Mouse (Mus musculus) liver, adult 2 months (tissue): Measurements from ENCODE around the gene Sf1. TPM values are rescaled to one million over a fixed set of nuclear protein-coding genes. Genes with fewer than 3 reads are reported as not detected.

Source experiments
- DNase-seq: peaks from one replicate; pipeline ENCODE4 v3.0.0-alpha.2; 2011; ENCODE audit warnings: low read depth, low spot score; ENCODE audit errors: extremely low read depth
- H3K27ac ChIP-seq: fragments of 200-500 bp; replicated peaks from 2 replicates; pipeline ENCODE4 v1.5.1; 2012; ENCODE audit warnings: low read depth, mild to moderate bottlenecking, control low read depth, inconsistent platforms, low read length; ENCODE audit not compliant: insufficient read depth
- H3K27me3 ChIP-seq: fragments of 200-500 bp; 2 replicates; pipeline ENCODE4 v1.6.1; 2012; ENCODE audit warnings: mild to moderate bottlenecking, moderate library complexity, low read length, inconsistent platforms; ENCODE audit not compliant: control insufficient read depth, insufficient read depth
- H3K36me3 ChIP-seq: fragments of 200-500 bp; 2 replicates; pipeline ENCODE4 v1.6.1; 2012; ENCODE audit warnings: low read length, inconsistent platforms; ENCODE audit not compliant: control insufficient read depth, insufficient read depth
- H3K4me1 ChIP-seq: fragments of 200-500 bp; 2 replicates; pipeline ENCODE4 v1.6.1; 2011; ENCODE audit warnings: low read length; ENCODE audit not compliant: control insufficient read depth, insufficient read depth
- H3K4me3 ChIP-seq: fragments of 200-500 bp; 2 replicates; pipeline ENCODE4 v1.5.1; 2011; ENCODE audit warnings: low read depth, mild to moderate bottlenecking, control low read depth, low read length, moderate library complexity; ENCODE audit not compliant: insufficient read depth
- H3K79me2 ChIP-seq: fragments of 200-500 bp; 2 replicates; pipeline ENCODE4 v1.6.1; 2012; ENCODE audit warnings: inconsistent platforms, mild to moderate bottlenecking, low read length, moderate library complexity; ENCODE audit not compliant: control insufficient read depth, insufficient read depth
- H3K9ac ChIP-seq: fragments of 200-500 bp; 2 replicates; pipeline ENCODE4 v1.6.1; 2012; ENCODE audit warnings: low read depth, mild to moderate bottlenecking, control low read depth, inconsistent platforms, low read length
- CTCF ChIP-seq: fragments of 200-500 bp; IDR thresholded peaks from 2 replicates; pipeline ENCODE4 v1.5.1; 2011; ENCODE audit warnings: low read depth, low read length, control low read depth
- POLR2A ChIP-seq: fragments of 200-500 bp; IDR thresholded peaks from 2 replicates; pipeline ENCODE4 v1.6.1; 2011; ENCODE audit warnings: low read length, control low read depth; ENCODE audit not compliant: insufficient read depth; ENCODE audit errors: extremely low read depth
- WGBS: fragments of 180-500 bp; shearing (Covaris S2); methylation state at CpG from one replicate; pipeline ENCODE4 v1.1.7; 2018; 5-methylcytosine and 5-hydroxymethylcytosine counted together
- polyA plus RNA-seq: library from polyadenylated mRNA; depleted of rRNA; stranded (reverse); fragments of >200 nt; gene quantifications from 2 replicates; pipeline ENCODE4 v1.2.3, GENCODE M21; 2012
- total RNA-seq: library from RNA; depleted of rRNA; stranded (reverse); fragments of >200 nt; gene quantifications from 2 replicates; pipeline ENCODE4 v1.2.3, GENCODE M21; 2014

Sf1 gene
- total and polyA plus RNA-seq, 2 experiments = 28.5 to 62.8 TPM

DNA sequence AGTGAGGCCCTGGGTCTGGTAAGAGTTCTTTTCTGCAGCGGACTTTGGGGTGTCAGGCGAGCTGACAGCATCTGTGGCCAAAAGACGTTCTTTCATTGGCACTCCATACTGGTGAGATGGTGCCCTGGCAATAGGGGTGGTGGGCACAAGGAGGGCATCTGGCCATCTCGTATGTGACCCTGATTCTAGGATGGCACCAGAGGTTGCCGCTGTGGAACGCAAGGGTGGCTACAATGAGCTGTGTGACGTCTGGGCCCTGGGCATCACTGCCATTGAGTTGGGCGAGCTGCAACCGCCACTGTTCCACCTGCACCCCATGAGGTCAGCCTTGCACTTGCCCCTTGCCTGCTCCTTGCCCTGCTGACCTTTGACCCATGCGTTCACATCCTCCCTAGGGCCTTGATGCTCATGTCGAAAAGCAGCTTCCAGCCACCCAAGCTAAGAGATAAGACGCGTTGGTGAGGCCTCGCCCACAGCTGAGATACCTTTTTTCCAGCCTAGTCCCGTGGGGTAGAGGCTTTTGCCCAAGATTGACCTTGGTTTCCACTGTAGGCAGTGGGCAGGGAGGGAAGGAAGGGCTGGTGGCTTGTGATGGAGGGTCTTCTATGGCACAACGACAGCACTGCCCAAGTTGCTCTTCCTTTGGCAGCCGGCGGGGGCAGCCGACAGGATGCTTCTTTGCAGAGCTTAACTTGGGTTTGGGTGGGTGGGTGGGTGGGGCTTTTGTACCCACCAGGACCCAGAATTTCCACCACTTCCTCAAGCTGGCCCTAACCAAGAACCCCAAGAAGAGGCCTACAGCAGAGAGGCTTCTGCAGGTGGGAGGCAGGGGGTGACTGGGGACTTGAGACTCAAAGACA lies 20.2 kb upstream of the Sf1 start:
- no peak for DNase-seq
- H3K9ac ChIP-seq = no peak overlapping the region
- TF ChIP-seq CTCF (no peak; the same call in 1 of the 2 replicates), POLR2A (no peak)
- H3K79me2 ChIP-seq = no peaks in the 10 kb centered on the region
- no peak overlapping the region for H3K27ac ChIP-seq
- peaks cover 2% of the 10 kb centered on the region; the same call in 1 of the 2 replicates for H3K4me1 ChIP-seq
- WGBS = 87% methylated on average over 19 of the region's 19 CpGs
- H3K27me3 ChIP-seq = no peaks in the 10 kb centered on the region
- no peak overlapping the region for H3K4me3 ChIP-seq
- H3K36me3 ChIP-seq = peaks cover 2% of the 10 kb centered on the region; the same call in 1 of the 2 replicates

DNA sequence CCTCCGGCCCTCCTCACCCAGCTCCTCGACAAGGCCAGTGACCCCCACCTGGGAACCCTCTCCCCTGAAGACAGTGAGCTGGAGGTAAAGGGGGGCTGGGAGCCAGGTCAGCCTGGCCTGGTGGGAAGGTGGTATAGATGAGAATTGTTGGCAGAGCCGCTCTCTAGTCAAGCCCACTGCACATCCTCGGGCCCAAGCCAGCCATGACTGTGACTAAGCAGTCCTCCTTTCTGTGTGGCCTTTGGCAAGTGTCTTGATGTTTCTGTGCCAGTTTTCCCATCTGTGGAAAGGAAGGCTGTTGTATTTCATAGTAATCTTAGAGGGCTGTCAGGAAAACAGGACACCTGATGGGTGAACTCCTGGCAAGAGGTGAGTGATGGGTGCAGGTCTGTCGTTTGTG lies 19.5 kb upstream of the Sf1 start:
- H3K9ac ChIP-seq = no peak overlapping the region
- no peak overlapping the region for H3K27ac ChIP-seq
- WGBS = 89% methylated on average over 5 of the region's 5 CpGs
- no peak for DNase-seq
- H3K4me1 ChIP-seq = peaks cover 2% of the 10 kb centered on the region; the same call in 1 of the 2 replicates
- H3K4me3 ChIP-seq = no peak overlapping the region
- no peaks in the 10 kb centered on the region for H3K27me3 ChIP-seq
- no peaks in the 10 kb centered on the region for H3K79me2 ChIP-seq
- TF ChIP-seq CTCF (no peak), POLR2A (no peak)
- no peaks in the 10 kb centered on the region for H3K36me3 ChIP-seq

DNA sequence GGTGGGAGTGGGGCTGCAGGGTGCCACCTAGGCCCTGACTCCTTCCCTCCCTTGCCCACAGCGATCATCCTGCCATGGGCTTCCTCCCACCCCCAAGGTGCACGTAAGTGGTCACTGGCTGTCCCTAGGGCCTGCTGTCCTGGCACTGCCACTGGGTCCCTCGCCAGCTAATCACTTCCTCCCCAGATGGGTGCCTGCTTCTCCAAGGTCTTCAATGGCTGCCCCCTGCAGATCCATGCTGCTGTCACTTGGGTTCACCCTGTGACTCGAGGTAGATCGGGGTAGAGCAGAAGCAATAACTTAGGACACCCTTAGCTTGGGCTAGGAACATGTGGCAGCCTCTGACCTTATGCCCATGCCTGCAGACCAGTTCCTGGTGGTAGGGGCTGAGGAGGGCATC lies 17.5 kb upstream of the Sf1 start:
- H3K36me3 ChIP-seq = no peaks in the 10 kb centered on the region
- H3K4me3 ChIP-seq = no peak overlapping the region
- H3K9ac ChIP-seq = no peak overlapping the region
- WGBS = 85% methylated on average over 5 of the region's 5 CpGs
- DNase-seq = no peak
- H3K4me1 ChIP-seq = peaks cover 2% of the 10 kb centered on the region; the same call in 1 of the 2 replicates
- H3K79me2 ChIP-seq = no peaks in the 10 kb centered on the region
- H3K27ac ChIP-seq = no peak overlapping the region
- no peaks in the 10 kb centered on the region for H3K27me3 ChIP-seq
- TF ChIP-seq POLR2A (no peak), CTCF (no peak)

DNA sequence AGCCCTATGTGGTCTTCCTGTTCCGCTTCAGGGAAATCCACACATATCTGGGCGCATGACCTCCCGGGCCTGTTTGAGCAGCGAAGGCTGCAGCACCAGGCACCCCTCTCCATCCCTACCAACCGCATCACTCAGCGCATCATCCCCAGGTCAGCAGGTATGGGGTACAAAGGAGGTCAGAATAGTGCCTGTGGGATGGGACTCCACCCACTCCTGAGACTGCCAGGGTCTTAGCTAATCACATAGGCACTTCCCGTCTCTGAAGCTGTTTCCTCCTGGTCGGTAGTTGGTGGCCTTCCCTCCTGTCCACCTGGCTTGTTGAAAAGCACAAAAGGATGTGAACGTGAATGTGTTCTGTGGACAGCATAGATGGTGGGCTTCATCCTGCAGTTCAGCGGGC lies 16.8 kb upstream of the Sf1 start:
- no peaks in the 10 kb centered on the region for H3K27me3 ChIP-seq
- DNase-seq = no peak
- H3K4me3 ChIP-seq = no peak overlapping the region
- no peak for TF ChIP-seq CTCF
- no peak for TF ChIP-seq POLR2A
- H3K36me3 ChIP-seq = no peaks in the 10 kb centered on the region
- H3K9ac ChIP-seq = no peak overlapping the region
- H3K79me2 ChIP-seq = no peaks in the 10 kb centered on the region
- peaks cover 1% of the 10 kb centered on the region; the same call in 1 of the 2 replicates for H3K4me1 ChIP-seq
- no peak overlapping the region for H3K27ac ChIP-seq
- WGBS = 79% methylated on average over 10 of the region's 10 CpGs

GRCm38 (mm10) chr19:6347615-6348014 lies 15.9 kb upstream of the Sf1 start:
- Histone ChIP-seq H3K27ac (no peak overlapping the region), H3K79me2 (no peaks in the 10 kb centered on the region), H3K36me3 (no peaks in the 10 kb centered on the region), H3K4me3 (no peak overlapping the region), H3K27me3 (no peaks in the 10 kb centered on the region), H3K4me1 (no peaks in the 10 kb centered on the region), H3K9ac (no peak overlapping the region)
- 98% methylated on average over 4 of the region's 4 CpGs for WGBS
- no peak for TF ChIP-seq POLR2A
- DNase-seq = no peak

DNA sequence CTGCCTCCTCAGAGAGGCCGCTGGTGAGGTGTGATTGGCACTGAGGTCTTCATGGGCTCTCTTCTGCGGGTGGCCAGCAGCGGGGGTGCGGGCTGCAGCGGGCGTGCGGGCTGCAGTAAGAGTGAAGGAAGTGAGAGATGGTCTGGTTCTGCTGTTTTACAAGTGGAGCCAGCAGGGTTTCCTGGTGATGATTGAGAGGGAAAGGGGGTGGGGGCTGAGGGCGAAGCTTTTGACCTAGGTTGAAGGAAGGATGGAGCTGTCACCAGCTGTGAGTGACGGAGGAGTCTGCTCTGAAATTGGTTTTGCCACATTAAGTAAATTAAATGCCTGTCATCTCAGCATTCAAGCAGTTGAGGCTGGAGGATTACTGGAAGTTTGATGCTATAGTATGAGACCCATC lies 14.8 kb upstream of the Sf1 start:
- no peak for DNase-seq
- Histone ChIP-seq H3K4me1 (no peaks in the 10 kb centered on the region), H3K27me3 (no peaks in the 10 kb centered on the region), H3K36me3 (no peaks in the 10 kb centered on the region), H3K79me2 (no peaks in the 10 kb centered on the region), H3K9ac (no peak overlapping the region), H3K4me3 (no peak overlapping the region), H3K27ac (0 out of 2 replicates have a peak overlapping the region, but pooled peaks have one; percentile 2)
- TF ChIP-seq POLR2A (no peak), CTCF (no peak)
- 80% methylated on average over 9 of the region's 9 CpGs for WGBS
